8 mouse cellular contexts compared by ENCODE assay signal in the genomic region with DNA sequence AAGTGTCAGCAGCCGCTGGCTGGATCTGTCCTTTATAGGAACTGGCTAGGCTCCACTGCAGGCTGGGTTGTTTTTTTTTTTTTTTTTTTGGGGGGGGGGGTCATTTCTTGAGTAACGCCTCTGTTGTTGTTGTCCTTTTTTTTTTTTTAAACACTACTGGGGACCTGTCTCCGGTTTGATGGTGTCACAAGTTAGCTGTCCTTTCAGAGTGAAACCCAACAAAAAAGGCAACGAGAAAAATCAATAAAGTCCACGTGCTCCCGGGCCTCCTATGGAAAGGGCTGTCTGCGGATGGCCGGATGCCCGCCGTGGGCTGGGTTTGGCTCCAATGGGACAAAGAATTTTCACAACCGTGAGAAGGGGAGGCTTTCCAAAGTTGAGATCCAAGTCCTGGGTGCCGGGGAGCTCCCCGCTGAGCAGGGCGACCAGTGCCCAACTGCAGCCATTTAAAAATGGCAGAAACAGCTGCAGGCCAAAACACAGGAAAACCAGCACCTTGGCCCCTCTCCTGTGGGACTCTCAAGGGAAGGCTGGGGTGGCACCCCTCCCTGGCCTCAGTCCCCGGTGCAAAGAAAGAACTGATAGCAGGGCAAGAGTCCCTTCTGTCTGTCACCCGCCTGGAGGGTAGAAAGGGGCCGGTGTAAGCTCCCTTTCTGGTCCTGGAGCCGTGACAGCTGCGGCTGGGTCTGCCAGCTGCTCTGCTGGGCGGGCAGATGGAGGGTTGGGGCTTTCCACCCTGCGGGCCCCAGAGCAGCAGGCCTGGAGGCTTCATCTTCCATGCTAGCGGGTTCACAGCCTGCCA. TPM values are rescaled to one million over a fixed set of nuclear protein-coding genes. Genes with fewer than 3 reads are reported as not detected.
DNase-seq lines count a peak whose midpoint lies in the region; ATAC-seq and TF ChIP-seq lines count a peak whose summit lies in the region.

No protein-coding gene starts in this region.

- ATAC-seq in forebrain, postnatal 0 days: peak; percentile 50

- peak overlapping the region; percentile 94 for H3K9ac ChIP-seq in forebrain, postnatal 0 days

- TF ChIP-seq CTCF in cerebellum, adult 2 months (IDR thresholded peaks at IDR 0.05; ENCODE audit: borderline replicate concordance, insufficient read depth, low read depth, low read length): no peak
- no peak for TF ChIP-seq CTCF in forebrain, postnatal 0 days (IDR thresholded peaks at IDR 0.05; ENCODE audit: low read depth)

- TF ChIP-seq POLR2A in cerebellum, adult 2 months (IDR thresholded peaks at IDR 0.05; ENCODE audit: borderline replicate concordance, insufficient read depth, low read length): no peak

- peak overlapping the region; percentile 68; the same call in 1 of the 2 replicates for H3K27ac ChIP-seq in cerebellum, adult 2 months (ENCODE audit: insufficient read depth, low read length)
- peak overlapping the region; percentile 99 for H3K27ac ChIP-seq in forebrain, postnatal 0 days (ENCODE audit: low read depth, low read length)
- peak overlapping the region; percentile 100 for H3K27ac ChIP-seq in hindbrain, embryonic 10.5 days

- H3K4me3 ChIP-seq in cerebellum, adult 2 months (replicated peaks; ENCODE audit: insufficient read depth, low read depth, low read length): peak overlapping the region; percentile 62
- H3K4me3 ChIP-seq in forebrain, postnatal 0 days (ENCODE audit: low read depth, low read length): peak overlapping the region; percentile 97
- H3K4me3 ChIP-seq in hindbrain, embryonic 10.5 days: peak overlapping the region; percentile 89

- H3K27me3 ChIP-seq in cerebellum, adult 2 months (ENCODE audit: control insufficient read depth, insufficient read depth, low read length): no peaks in the 10 kb centered on the region
- H3K27me3 ChIP-seq in forebrain, postnatal 0 days (ENCODE audit: insufficient read depth, low read length): no peaks in the 10 kb centered on the region
- H3K27me3 ChIP-seq in hindbrain, embryonic 10.5 days (ENCODE audit: insufficient read depth, poor library complexity, severe bottlenecking): no peaks in the 10 kb centered on the region

- WGBS in cerebellum, adult 2 months: 2% methylated on average over 22 of the region's 22 CpGs
- WGBS in forebrain, postnatal 0 days: 1% methylated on average over 22 of the region's 22 CpGs
- WGBS in hindbrain, embryonic 10.5 days: 2% methylated on average over 22 of the region's 22 CpGs

- H3K4me1 ChIP-seq in cerebellum, adult 2 months (ENCODE audit: control insufficient read depth, insufficient read depth, low read length): peaks cover 14% of the 10 kb centered on the region
- peaks cover 20% of the 10 kb centered on the region for H3K4me1 ChIP-seq in forebrain, postnatal 0 days (ENCODE audit: insufficient read depth)
- peaks cover 55% of the 10 kb centered on the region for H3K4me1 ChIP-seq in hindbrain, embryonic 10.5 days (replicated peaks)

- H3K9me3 ChIP-seq in forebrain, postnatal 0 days (ENCODE audit: low read length): no peaks in the 10 kb centered on the region
- no peaks in the 10 kb centered on the region for H3K9me3 ChIP-seq in hindbrain, embryonic 10.5 days

- 0 out of 2 replicates have a peak, but pooled peaks cover 4% of the 10 kb centered on the region for H3K36me3 ChIP-seq in forebrain, postnatal 0 days (ENCODE audit: insufficient read depth)
- H3K36me3 ChIP-seq in hindbrain, embryonic 10.5 days: peaks cover 40% of the 10 kb centered on the region

- DNase-seq in Muller cell, postnatal 12 days (ENCODE audit: inconsistent ontology term): peak; percentile 94
- DNase-seq in cerebellum, adult 2 months: peak; percentile 53 to 56
- DNase-seq in forebrain, postnatal 0 days: peak; percentile 84
- peak; percentile 76 for DNase-seq in hindbrain, embryonic 10.5 days (ENCODE audit: low spot score)
- peak; percentile 67 to 85 for DNase-seq in layer of hippocampus, postnatal 14 days (ENCODE audit: low spot score in 2 of 2)
- DNase-seq in lung, postnatal 25 days (ENCODE audit: low spot score): peak; percentile 73
- DNase-seq in right cerebral cortex, adult 18-20 months: peak; percentile 55
- DNase-seq in urinary bladder, postnatal 25 days (ENCODE audit: low spot score): peak; percentile 58

- H3K4me2 ChIP-seq in forebrain, postnatal 0 days (ENCODE audit: low read depth): peak overlapping the region; percentile 67

RNA-seq across cellular contexts. Expression of a gene that starts 2.4 kb away (rescaled TPM):
- polyA plus RNA-seq in cerebellum, adult 2 months (2012; rRNA removed): 28.9 and 29.4 TPM in 2 replicates
- 47.9 and 56.0 TPM in 2 replicates for total RNA-seq in forebrain, postnatal 0 days (2014; rRNA removed)
- 37.2 and 38.3 TPM in 2 replicates for polyA plus RNA-seq in forebrain, postnatal 0 days (2015; fragmentation: Nextera tagmentation; extraction: Ambion mirVana)
- 42.9 and 48.0 TPM in 2 replicates for polyA plus RNA-seq in hindbrain, embryonic 10.5 days (2016; fragmentation: Nextera tagmentation; extraction: Ambion mirVana)
- total RNA-seq in layer of hippocampus, postnatal 14 days (2021): 10 to 100 TPM; 66.9 TPM

RNA-seq across cellular contexts. Expression of a gene that starts 48.5 kb away (rescaled TPM):
- 21.7 and 24.2 TPM in 2 replicates for polyA plus RNA-seq in cerebellum, adult 2 months (2012; rRNA removed)
- total RNA-seq in forebrain, postnatal 0 days (2014; rRNA removed): 14.2 and 17.4 TPM in 2 replicates
- polyA plus RNA-seq in forebrain, postnatal 0 days (2015; fragmentation: Nextera tagmentation; extraction: Ambion mirVana): 8.4 and 13.3 TPM in 2 replicates
- 18.0 and 18.8 TPM in 2 replicates for polyA plus RNA-seq in hindbrain, embryonic 10.5 days (2016; fragmentation: Nextera tagmentation; extraction: Ambion mirVana)
- total RNA-seq in layer of hippocampus, postnatal 14 days (2021): 10 to 100 TPM; 22.9 to 25.2 TPM

Comparison
In these comparisons a context has a peak if more than half of its experiments do, and no peak if none do; other contexts are left out.
1. Peak in every context shown above with its lines: DNase-seq, ATAC-seq, H3K4me3 ChIP-seq and H3K27ac ChIP-seq.